Mouse (Mus musculus) CH12.LX (cell line): ENCODE data around the gene Hist1h2ab. TPM values are rescaled to one million over a fixed set of nuclear protein-coding genes. Genes with fewer than 3 reads are reported as not detected.
"Not testable (repeated sequence)": the region's sequence is repeated elsewhere in the genome, so short reads cannot be mapped to it uniquely, and the experiment has no call there.

ENCODE experiments used
- DNase-seq: peaks from one replicate; pipeline ENCODE4 v3.0.0-alpha.2; 2013; ENCODE audit errors: extremely low read depth
- H3K27ac ChIP-seq: 2 replicates; pipeline ENCODE4 v1.5.1; 2012; ENCODE audit warnings: low read depth, mild to moderate bottlenecking, control low read depth, moderate library complexity; ENCODE audit not compliant: insufficient read depth
- H3K27me3 ChIP-seq: replicated peaks from 2 replicates; pipeline ENCODE3; 2012; ENCODE audit warnings: inconsistent platforms
- H3K36me3 ChIP-seq, 2 experiments: replicated peaks in 1 of 2; 2 replicates each; pipeline versions ENCODE3 to v1.6.1; 2012; ENCODE audit warnings: inconsistent platforms in 1 of 2, low read length in 1 of 2, mild to moderate bottlenecking in 1 of 2, mixed read lengths in 1 of 2, moderate library complexity in 1 of 2; ENCODE audit not compliant: control insufficient read depth in 1 of 2, insufficient read depth in 1 of 2
- H3K4me1 ChIP-seq, 2 experiments: 2 replicates each; pipeline ENCODE4 v1.6.1; 2012; ENCODE audit warnings: inconsistent platforms in 1 of 2, moderate library complexity in 1 of 2; ENCODE audit not compliant: insufficient read depth in 2 of 2, control insufficient read depth in 1 of 2
- H3K4me2 ChIP-seq: 2 replicates; pipeline ENCODE4 v1.6.1; 2012; ENCODE audit warnings: low read depth, mild to moderate bottlenecking, control low read depth; ENCODE audit not compliant: poor library complexity, insufficient read depth, severe bottlenecking
- H3K4me3 ChIP-seq, 3 experiments: fragments of 150-350 bp in 1 of 3; sonication (generic) in 1 of 3; replicated peaks in 1 of 3; 2 replicates each; pipeline versions ENCODE3 to v1.5.1; 2011 to 2012; ENCODE audit warnings: low read depth in 2 of 3, low read length in 2 of 3, mild to moderate bottlenecking in 2 of 3, moderate library complexity in 2 of 3, control low read depth in 1 of 3, improper control_type of control experiment in 1 of 3, inconsistent platforms in 1 of 3, mixed read lengths in 1 of 3; ENCODE audit not compliant: poor library complexity in 1 of 3
- H3K79me2 ChIP-seq: replicated peaks from 2 replicates; pipeline ENCODE4 v1.6.1; 2012; ENCODE audit warnings: mild to moderate bottlenecking, moderate library complexity; ENCODE audit not compliant: control insufficient read depth, poor library complexity, insufficient read depth, severe bottlenecking; ENCODE audit errors: extremely low read depth
- H3K9ac ChIP-seq: 2 replicates; pipeline ENCODE4 v1.6.1; 2012; ENCODE audit warnings: low read depth, mild to moderate bottlenecking, control low read depth, moderate library complexity; ENCODE audit not compliant: insufficient read depth
- H3K9me3 ChIP-seq: replicated peaks from 2 replicates; pipeline ENCODE3; 2012; ENCODE audit warnings: low read length, inconsistent platforms, mixed read lengths
- CHD2 ChIP-seq: IDR thresholded peaks from 2 replicates; pipeline ENCODE4 v1.6.1; 2011; ENCODE audit warnings: low read length, improper control_type of control experiment
- ELF1 ChIP-seq: IDR thresholded peaks from 2 replicates; pipeline ENCODE4 v1.6.1; 2014; ENCODE audit warnings: low read depth, mild to moderate bottlenecking, inconsistent platforms, low read length, improper control_type of control experiment
- HCFC1 ChIP-seq: IDR thresholded peaks from 2 replicates; pipeline ENCODE4 v1.6.1; 2012; ENCODE audit warnings: low read depth, mild to moderate bottlenecking, inconsistent platforms, low read length, improper control_type of control experiment
- MAFK ChIP-seq: IDR thresholded peaks from 2 replicates; pipeline ENCODE4 v1.6.1; 2011; ENCODE audit warnings: low read length, improper control_type of control experiment; ENCODE audit not compliant: insufficient replicate concordance
- MEF2A ChIP-seq: IDR thresholded peaks from 2 replicates; pipeline ENCODE4 v1.6.1; 2014; ENCODE audit warnings: low read depth, mild to moderate bottlenecking, inconsistent platforms, low read length, improper control_type of control experiment, borderline replicate concordance
- MXI1 ChIP-seq: IDR thresholded peaks from 2 replicates; pipeline ENCODE4 v1.6.1; 2011; ENCODE audit warnings: mild to moderate bottlenecking, low read depth, low read length, improper control_type of control experiment
- NELFE ChIP-seq: IDR thresholded peaks from 2 replicates; pipeline ENCODE4 v1.6.1; 2011; ENCODE audit warnings: low read depth, low read length, improper control_type of control experiment
- NRF1 ChIP-seq: IDR thresholded peaks from 2 replicates; pipeline ENCODE4 v1.6.1; 2014; ENCODE audit warnings: low read depth, mild to moderate bottlenecking, inconsistent platforms, low read length, improper control_type of control experiment, moderate library complexity
- POLR2A ChIP-seq: IDR thresholded peaks from 2 replicates; pipeline ENCODE4 v1.6.1; 2011; ENCODE audit warnings: low read depth, mild to moderate bottlenecking, improper control_type of control experiment, low read length
- POLR2AphosphoS2 ChIP-seq: IDR thresholded peaks from 2 replicates; pipeline ENCODE4 v1.6.1; 2011; ENCODE audit warnings: low read depth, low read length, improper control_type of control experiment
- RCOR1 ChIP-seq: conservative IDR thresholded peaks from 2 replicates; pipeline ENCODE4 v1.6.1; 2012; ENCODE audit warnings: low read depth, mild to moderate bottlenecking, inconsistent platforms, low read length, improper control_type of control experiment
- SIN3A ChIP-seq: IDR thresholded peaks from 2 replicates; pipeline ENCODE4 v1.6.1; 2012; ENCODE audit warnings: low read length, improper control_type of control experiment, inconsistent platforms
- TBP ChIP-seq: conservative IDR thresholded peaks from 2 replicates; pipeline ENCODE4 v1.6.1; 2011; ENCODE audit warnings: low read depth, low read length, improper control_type of control experiment
- TCF12 ChIP-seq: IDR thresholded peaks from 2 replicates; pipeline ENCODE4 v1.6.1; 2014; ENCODE audit warnings: low read depth, mild to moderate bottlenecking, inconsistent platforms, low read length, improper control_type of control experiment
- UBTF ChIP-seq: IDR thresholded peaks from 2 replicates; pipeline ENCODE4 v1.6.1; 2012; ENCODE audit warnings: low read depth, mild to moderate bottlenecking, inconsistent platforms, low read length, improper control_type of control experiment, moderate library complexity
- ZKSCAN1 ChIP-seq: IDR thresholded peaks from 2 replicates; pipeline ENCODE4 v1.6.1; 2012; ENCODE audit warnings: low read depth, inconsistent platforms, low read length, improper control_type of control experiment, borderline replicate concordance
- ZMIZ1 ChIP-seq: IDR thresholded peaks from 2 replicates; pipeline ENCODE4 v1.6.1; 2012; ENCODE audit warnings: low read depth, mild to moderate bottlenecking, inconsistent platforms, low read length, improper control_type of control experiment
- dilution Hi-C: fragments of 300-500 bp; cut with MboI; formaldehyde crosslinking; loops from 2 replicates; pipeline ENCODE4 v1.14.3; 2020; ENCODE audit warnings: low sequenced_read_pairs; ENCODE audit not compliant: extremely low pct_unique_long_range_greater_than_20kb, extremely low pct_ligation_motif_present
- in situ Hi-C: fragments of 300-500 bp; cut with MboI; formaldehyde crosslinking; loops from 3 replicates; pipeline ENCODE4 v1.14.3; 2019; ENCODE audit warnings: low sequenced_read_pairs, low pct_ligation_motif_present, low pct_unique_long_range_greater_than_20kb, mixed read lengths
- polyA plus RNA-seq: library from polyadenylated mRNA; unstranded; fragments of >175 nt; gene quantifications from 2 replicates; pipeline ENCODE4 v1.2.1, GENCODE M21; 2012; ENCODE audit warnings: low read depth; ENCODE audit not compliant: insufficient read length
- total RNA-seq, 2 experiments: library from RNA; depleted of rRNA; stranded (reverse); fragments of 300-350 nt in 1 of 2; fragments of >200 nt in 1 of 2; gene quantifications; 2 replicates each; pipeline ENCODE4 v1.2.3; 2012 to 2014

Hist1h2ab gene
- total and polyA plus RNA-seq, 3 experiments, result 2.9 to 2,243 (median 32.6) TPM

DNA sequence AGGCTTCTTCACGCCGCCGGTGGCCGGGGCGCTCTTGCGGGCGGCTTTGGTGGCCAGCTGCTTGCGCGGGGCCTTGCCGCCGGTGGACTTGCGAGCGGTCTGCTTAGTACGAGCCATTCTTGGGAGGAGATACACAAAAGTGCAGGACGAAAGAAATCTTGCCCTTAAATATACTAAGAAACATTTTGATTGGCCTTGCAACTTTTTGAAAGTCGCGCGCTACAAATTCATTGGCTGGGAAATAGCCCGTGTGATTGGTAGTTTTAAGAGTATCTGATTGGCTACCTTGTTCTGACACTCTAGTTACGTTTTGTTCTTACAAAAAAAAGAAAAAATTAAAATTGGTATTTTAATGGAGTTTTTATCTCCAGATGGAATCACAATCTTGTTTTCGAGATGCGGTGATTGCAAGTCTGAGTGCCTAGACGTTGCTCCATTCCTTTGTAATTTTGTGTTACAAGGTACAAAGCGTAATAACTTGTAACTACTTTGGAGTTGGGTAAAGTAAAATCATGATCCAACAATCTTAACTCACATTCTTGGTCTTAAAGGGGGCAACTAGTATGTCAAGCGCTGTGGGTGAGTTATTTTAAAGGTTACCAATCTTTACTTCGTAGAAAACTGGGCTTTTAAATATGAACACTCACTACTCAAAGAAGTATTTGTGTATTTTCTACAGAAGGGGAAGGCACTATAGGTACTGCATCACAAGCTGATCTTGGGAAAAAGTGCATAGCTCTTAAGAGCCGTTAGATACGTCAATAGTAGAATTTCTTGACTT is 5.4 kb upstream of the Hist1h2ab start, which contains the start of gene Hist1h3c (continued):
- TF ChIP-seq ZKSCAN1 (no peak), TBP (peak; percentile 99), UBTF (peak; percentile 91; the same call in 1 of the 2 replicates), MAFK (no peak), MXI1 (peak; percentile 47; the same call in 1 of the 2 replicates), MEF2A (0 out of 2 replicates have a peak, but pooled peaks have one; percentile 19), CHD2 (peak; percentile 59; the same call in 1 of the 2 replicates)

DNA sequence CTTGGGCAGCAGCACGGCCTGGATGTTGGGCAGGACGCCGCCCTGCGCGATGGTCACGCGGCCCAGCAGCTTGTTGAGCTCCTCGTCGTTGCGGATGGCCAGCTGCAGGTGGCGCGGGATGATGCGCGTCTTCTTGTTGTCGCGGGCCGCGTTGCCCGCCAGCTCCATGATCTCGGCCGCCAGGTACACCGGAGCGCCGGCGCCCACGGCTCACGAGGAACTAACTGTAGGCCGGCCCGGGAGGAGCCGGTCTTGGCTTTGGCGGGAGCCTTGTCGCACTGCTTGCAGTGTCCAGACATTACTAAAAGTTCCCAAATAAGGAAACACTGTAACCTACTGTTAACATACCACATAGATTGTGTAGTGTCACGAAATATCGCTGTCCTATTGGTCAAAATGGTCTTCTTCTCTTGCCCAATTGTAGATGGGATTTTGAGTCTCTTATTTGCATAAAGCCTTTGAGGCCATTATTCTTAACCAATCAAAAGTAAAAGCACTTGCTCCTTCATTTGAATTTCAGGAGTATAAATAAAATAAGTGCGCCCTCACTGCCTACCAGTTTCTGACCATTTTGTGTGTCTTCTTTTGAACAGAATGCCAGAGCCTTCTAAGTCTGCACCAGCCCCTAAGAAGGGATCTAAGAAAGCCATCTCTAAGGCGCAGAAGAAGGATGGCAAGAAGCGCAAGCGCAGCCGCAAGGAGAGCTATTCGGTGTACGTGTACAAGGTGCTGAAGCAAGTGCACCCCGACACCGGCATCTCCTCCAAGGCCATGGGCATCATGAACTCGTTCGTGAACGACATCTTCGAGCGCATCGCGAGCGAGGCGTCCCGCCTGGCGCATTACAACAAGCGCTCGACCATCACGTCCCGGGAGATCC is 4.5 kb upstream of the Hist1h2ab start, which contains the start of gene Hist1h2bb:
Hist1h2bb (plus strand) TSS at position 534 of the 880 bp plus-strand sequence.
- Histone ChIP-seq H3K4me1 (peaks cover 3 to 45% of the 10 kb centered on the region in 2 experiments; a peak in 3 of 4 replicates), H3K27ac (peak within 1 kb of the TSS; percentile 99), H3K4me3 (peak within 1 kb of the TSS; percentile 4 to 49 (median 49)), H3K4me2 (peak within 1 kb of the TSS; percentile 93; the same call in 1 of the 2 replicates), H3K9ac (peak within 1 kb of the TSS; percentile 99)
- in situ Hi-C loops, H3K36me3 ChIP-seq, H3K27me3 ChIP-seq, H3K9me3 ChIP-seq, H3K79me2 ChIP-seq: not testable (repeated sequence)
- peak; percentile 94 for DNase-seq
- TF ChIP-seq NRF1 (peak; percentile 76), MXI1 (peak; percentile 72), ELF1 (0 out of 2 replicates have a peak, but pooled peaks have one; percentile 8), SIN3A (peak; percentile 57; the same call in 1 of the 2 replicates), UBTF (peak; percentile 94; the same call in 1 of the 2 replicates), MEF2A (peak; percentile 50; the same call in 1 of the 2 replicates), ZMIZ1 (peak; percentile 99), HCFC1 (peak; percentile 63), POLR2A (peak; percentile 97), NELFE (peak; percentile 99), CHD2 (peak; percentile 93), POLR2AphosphoS2 (peak; percentile 99; the same call in 1 of the 2 replicates), RCOR1 (peak; percentile 52), TBP (peak; percentile 99), TCF12 (peak; percentile 96)
- dilution Hi-C loops, result loop anchor here (10.0 kb wide), 1 partner anchor 52 kb away; the partner anchor contains the start of genes Hist1h1t and Hist1h4c
